Mouse (Mus musculus) T-helper 1 cell (primary cell): ENCODE measurements around the gene Spata4.

Experiments used
- in situ Hi-C: fragments of 300-600 bp; cut with MboI, MseI; formaldehyde crosslinking; loops from one replicate; pipeline ENCODE4 v1.15.1; 2025; ENCODE audit warnings: high pct_unique_total_duplicates

Spata4 gene

DNA sequence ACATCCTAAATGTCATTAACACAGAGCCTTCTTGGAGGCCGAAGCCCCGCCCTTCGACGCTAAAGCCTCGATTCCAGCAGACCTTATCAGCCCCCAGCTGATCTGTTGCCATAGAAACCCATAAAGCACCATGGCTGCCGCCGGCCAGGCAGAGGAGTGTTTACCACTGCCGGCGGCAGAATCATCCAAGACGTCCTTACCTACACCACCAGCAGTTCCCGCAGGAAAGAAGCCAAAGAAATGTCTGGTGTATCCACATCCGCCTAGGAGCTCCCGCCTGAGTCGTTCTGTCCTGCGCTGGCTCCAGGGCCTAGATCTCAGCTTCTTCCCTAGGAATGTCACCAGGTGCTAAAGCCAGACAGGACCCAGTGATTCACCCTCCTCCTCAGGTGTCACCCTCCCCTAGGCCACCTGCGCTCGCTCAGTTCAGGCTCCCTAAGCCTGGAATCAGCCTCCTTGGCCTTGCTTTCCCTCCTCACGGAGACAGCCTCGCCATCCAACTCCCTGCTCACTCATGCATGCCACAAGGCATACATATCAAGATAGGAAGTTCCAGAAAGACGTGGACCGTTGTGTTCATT, at the start of gene Spata4:
Gene Spata4, plus strand, starts transcription at position 111 of the 581 bp plus-strand sequence.
- in situ Hi-C loops, result loop anchor here (25.0 kb wide), 1 partner anchor 512 kb away; no protein-coding TSS in a partner anchor

DNA sequence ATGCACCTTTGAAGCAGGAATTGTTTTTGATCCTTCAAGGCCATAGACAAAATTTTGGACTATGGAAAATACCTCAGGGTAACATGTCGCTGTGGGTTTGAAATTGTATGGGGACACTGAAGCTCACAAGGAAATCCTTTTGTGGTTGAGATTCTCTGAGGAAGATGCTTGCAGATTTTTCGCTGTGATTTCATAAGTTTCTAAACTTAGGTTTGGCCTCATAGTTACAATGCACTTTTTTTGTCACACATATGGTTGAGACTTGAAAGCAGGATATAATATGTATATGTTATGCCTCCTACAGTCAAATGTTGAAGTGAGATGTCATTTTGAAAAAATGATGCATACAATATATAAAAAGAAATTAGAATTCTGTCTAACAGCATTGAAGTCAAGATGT, 45.7 kb upstream of the Spata4 start:
- in situ Hi-C loops, result no loop called here

DNA sequence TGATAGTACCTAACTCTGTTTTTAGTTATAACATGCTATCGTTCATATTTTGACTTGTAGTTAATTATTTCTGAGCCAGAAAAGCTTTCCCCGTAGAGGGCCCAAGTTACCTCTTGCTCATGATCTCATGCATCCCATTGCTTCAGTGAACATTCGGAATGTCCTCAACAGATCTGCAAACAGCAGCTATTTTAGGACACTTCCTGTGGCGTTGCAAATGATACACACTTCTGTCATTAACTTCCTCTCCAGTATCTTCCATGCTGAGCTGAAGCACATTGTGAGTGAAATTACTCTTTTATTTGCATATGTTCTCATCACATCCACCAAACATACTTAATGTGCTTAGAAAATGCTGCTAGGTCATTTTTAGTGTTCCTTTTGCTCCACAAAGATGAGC, 38.4 kb upstream of the Spata4 start:
- in situ Hi-C loops, result no loop called here

DNA sequence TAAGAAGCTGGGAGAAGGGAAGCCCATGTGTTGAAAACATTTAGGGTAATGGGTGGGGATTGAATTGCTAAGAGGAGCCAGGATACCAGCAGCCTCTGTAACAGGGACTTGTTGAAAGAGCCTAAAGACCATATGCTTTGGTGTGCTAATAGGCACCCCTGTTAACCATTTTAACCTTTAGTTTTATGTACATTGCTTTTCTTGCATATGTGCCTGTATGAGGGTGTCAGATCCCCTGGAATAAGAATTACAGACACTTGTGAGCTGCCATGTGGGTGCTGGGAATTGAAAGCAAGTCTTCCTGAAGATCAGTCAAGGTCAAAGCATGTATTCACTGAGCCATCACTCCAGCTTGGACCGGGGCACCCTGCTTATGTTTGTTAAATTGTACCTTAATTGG, 35.4 kb upstream of the Spata4 start:
- in situ Hi-C loops, result no loop called here

DNA sequence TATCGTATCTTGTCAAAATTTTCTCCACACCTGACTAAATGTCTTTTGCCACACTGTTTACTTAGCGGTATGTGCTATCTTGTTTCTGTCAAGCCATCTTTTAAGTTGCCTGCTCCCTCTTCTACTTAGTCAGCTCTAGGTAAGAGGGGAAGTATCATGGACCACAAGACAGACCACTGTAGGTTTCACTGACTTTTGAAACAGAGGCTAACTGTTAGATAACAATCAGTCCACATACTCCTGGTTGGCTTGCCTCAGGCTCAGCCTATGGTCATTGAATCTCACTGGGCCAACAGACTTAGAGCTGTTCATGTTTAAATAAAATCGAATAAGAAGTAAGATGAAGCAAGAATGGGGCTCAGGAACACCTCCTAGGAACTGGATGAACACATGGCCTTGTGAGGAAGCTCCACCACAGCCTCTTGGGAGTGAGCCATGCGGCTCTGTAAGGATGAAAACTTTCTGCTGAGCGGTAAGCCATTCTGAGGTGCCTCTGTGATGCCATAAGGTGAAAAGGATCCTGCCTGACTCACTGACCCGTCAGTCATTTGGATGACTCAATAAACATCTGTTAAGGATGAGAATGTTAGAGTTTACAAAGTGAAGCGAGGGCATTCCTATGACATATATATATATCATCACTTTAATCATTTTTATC, 34.8 kb upstream of the Spata4 start:
- in situ Hi-C loops, result no loop called here

DNA sequence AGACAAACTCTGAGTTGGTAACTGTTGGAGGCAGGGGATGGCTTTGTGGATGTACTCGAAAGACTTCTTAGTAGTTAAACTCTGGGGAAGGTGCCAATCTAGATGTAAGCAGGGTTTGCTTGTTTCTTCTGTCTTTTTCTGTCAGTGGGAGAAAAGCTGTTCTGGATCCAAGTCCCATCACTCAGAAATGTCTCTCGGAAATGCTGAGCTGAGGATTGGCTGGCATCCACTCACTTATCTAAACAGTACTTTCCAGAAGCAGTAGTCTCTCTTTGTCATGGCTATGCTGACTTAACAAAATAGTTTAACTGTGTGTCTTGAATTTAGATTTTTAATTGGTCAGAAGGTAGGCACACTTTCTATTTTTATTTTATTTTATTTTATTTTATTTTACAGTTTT, 33.4 kb upstream of the Spata4 start:
- in situ Hi-C loops, result no loop called here

GRCm38 (mm10) chr8:54570618-54571609, 29.7 kb upstream of the Spata4 start:
- in situ Hi-C loops, result no loop called here

- in situ Hi-C loops, result no loop called here
Measured at GRCm38 (mm10) chr8:54581436-54581835, 19.1 kb upstream of the Spata4 start.

GRCm38 (mm10) chr8:54582886-54583285, 17.7 kb upstream of the Spata4 start:
- in situ Hi-C loops, result no loop called here

DNA sequence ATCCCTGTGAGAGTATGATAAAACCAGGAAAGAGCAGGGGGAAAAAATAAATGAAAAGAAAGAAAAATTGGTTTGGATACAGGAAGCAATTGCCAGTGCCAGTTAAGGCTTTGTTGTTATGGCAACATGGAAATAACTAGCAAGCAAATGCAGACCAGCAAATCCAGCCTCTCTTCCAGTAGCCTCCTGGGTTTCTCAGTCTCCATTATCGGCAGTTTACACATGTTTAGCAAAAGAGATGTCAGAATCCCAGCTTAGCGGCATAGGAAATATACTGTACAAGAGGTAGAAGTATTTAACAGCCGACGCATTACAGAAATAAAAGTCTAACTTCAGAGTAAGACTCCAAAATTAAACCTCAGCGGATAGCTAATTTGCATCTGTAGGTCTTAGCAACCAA, 5.9 kb upstream of the Spata4 start:
- in situ Hi-C loops, result no loop called here

DNA sequence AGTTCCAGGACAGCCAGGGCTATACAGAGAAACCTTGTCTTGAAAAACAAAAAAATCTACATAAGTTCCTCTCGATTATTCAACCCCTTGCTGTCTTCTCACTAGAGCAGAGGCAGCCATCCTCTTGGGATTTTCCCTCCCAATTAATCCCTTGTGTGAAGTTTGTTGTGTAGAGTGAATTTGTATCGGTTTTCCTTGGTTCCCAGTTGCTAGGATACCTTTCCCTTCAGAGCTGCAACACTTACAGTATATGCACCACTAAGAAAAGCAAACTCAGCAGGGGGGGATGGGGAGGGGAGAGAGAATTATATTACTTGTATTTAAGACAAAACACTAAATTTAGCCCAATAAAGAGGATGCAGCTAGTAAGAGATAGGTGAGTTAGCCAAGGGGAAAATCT, 4.5 kb upstream of the Spata4 start:
- in situ Hi-C loops, result no loop called here

- in situ Hi-C loops, result no loop called here
Measured at GRCm38 (mm10) chr8:54596940-54597339, 3.6 kb upstream of the Spata4 start.

DNA sequence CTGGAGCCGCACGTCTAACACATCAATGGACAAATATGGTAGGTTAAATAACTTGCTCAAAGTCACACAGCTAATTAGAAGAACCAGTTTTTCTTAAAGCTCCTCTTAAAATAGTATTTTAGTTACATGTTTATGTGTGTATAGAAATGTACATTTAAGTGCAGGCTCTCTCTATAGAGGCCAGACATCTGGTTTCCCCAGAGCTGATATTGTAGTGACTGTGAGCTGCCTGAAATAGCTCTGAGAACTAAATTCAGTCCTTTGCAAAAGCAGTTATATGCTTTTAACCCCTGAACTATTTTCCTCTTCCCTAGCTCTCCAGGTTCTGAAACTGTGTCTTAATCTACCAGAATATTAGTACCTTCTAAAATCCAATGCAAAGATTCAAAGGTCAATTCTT, 3.2 kb upstream of the Spata4 start:
- in situ Hi-C loops, result no loop called here

DNA sequence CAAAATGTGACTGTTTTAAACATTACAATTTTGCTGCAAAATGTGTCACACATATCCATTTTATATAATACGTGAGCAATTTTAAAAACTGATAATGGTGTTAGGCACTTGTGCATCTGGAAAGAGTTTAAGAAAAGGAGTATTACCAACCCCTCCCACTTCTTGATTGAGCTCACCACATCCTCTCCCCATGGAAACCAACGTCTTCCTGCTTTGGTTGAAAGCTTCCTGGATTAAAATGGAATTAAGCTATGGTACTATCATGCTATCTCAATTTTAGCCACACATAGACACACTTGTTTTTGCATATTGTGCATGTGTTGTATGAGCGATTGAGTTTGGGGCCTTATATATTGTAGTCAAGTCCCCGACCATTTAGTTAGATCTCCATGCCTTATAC, 2.9 kb downstream of the Spata4 start:
- in situ Hi-C loops, result loop anchor here (25.0 kb wide), 1 partner anchor 509 kb away; no protein-coding TSS in a partner anchor

DNA sequence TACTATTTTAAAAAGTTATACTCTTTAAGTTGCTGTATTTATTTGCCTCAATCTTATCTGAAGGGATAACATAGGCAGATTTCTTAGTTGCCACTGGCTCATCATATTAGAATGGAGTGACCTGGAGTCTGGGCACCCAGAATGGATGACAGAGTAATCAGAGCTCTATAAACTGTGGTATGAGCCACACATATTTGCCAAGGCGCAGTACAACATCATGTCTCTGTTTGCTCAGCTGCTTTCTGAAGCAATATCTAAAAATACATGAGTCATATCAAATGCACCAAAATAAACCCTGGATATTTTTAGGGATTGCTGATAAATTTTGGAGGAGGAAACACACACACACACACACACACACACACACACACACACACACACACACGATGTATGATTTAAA, 8.8 kb downstream of the Spata4 start:
- in situ Hi-C loops, result loop anchor here (25.0 kb wide), 1 partner anchor 503 kb away; no protein-coding TSS in a partner anchor

GRCm38 (mm10) chr8:54610238-54610637, 9.7 kb downstream of the Spata4 start:
- in situ Hi-C loops, result loop anchor here (25.0 kb wide), 1 partner anchor 502 kb away; no protein-coding TSS in a partner anchor

- in situ Hi-C loops, result loop anchor here (25.0 kb wide), 1 partner anchor 496 kb away; no protein-coding TSS in a partner anchor
Measured at GRCm38 (mm10) chr8:54616710-54617109, 16.1 kb downstream of the Spata4 start.

DNA sequence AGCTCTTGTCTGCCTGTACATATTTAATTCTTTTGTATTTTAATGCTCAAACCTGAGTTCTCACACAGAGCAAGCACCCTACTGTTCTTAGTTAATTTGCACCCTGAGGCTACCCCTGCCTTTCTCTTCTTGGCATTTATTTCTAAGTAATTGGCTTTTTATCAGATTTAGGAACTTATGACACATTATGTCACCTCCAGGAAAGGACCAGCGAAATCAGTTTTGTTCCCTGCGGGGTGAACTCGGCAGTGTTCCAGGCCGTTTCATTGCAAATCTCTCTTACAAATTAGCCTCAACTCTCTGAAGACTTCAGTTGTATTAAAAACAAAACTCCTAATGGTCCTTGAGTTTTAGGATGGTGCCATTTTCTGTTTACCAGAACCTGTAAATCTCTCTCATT, 38.1 kb downstream of the Spata4 start:
- in situ Hi-C loops, result no loop called here
